Mouse (Mus musculus) hindbrain, embryonic 11.5 days (tissue): ENCODE data around the gene Pik3cd. TPM values are rescaled to one million over a fixed set of nuclear protein-coding genes. Genes with fewer than 3 reads are reported as not detected.

Experiments used
- ATAC-seq: fragments of 200-750 bp; cut with Nextera tagmentation; 2 replicates; pipeline ENCODE4 v1.8.0; 2017; ENCODE audit warnings: mild to moderate bottlenecking, moderate TSS enrichment, moderate library complexity; ENCODE audit not compliant: low FRiP score
- DNase-seq: peaks from one replicate; pipeline ENCODE4 v3.0.0-alpha.2; 2015; ENCODE audit warnings: low spot score
- H3K27ac ChIP-seq: fragments of 300-500 bp; sonication (generic); 2 replicates; pipeline ENCODE4 v1.5.1; 2014; ENCODE audit warnings: mild to moderate bottlenecking, low read depth, low read length
- H3K27me3 ChIP-seq: fragments of 300-500 bp; sonication (generic); 2 replicates; pipeline ENCODE4 v1.6.1; 2014; ENCODE audit warnings: mild to moderate bottlenecking, low read length, moderate library complexity, mixed read lengths; ENCODE audit not compliant: control insufficient read depth, insufficient read depth
- H3K36me3 ChIP-seq: fragments of 300-500 bp; sonication (generic); 2 replicates; pipeline ENCODE4 v1.6.1; 2014; ENCODE audit warnings: mild to moderate bottlenecking, low read length, moderate library complexity, mixed read lengths; ENCODE audit not compliant: control insufficient read depth, insufficient read depth
- H3K4me1 ChIP-seq: fragments of 300-500 bp; sonication (generic); replicated peaks from 2 replicates; pipeline ENCODE4 v1.6.1; 2014; ENCODE audit warnings: low read length, mixed read lengths; ENCODE audit not compliant: control insufficient read depth, insufficient read depth
- H3K4me2 ChIP-seq: fragments of 300-500 bp; sonication (generic); replicated peaks from 2 replicates; pipeline ENCODE4 v1.6.1; 2014; ENCODE audit warnings: mild to moderate bottlenecking, low read depth, low read length
- H3K4me3 ChIP-seq: fragments of 300-500 bp; sonication (generic); 2 replicates; pipeline ENCODE4 v1.5.1; 2014; ENCODE audit warnings: low read depth, low read length
- H3K9ac ChIP-seq: fragments of 300-500 bp; sonication (generic); 2 replicates; pipeline ENCODE4 v1.6.1; 2014; ENCODE audit warnings: low read depth, low read length
- H3K9me3 ChIP-seq: fragments of 300-500 bp; sonication (generic); 2 replicates; pipeline ENCODE4 v1.6.1; 2016; ENCODE audit warnings: low read length; ENCODE audit not compliant: control insufficient read depth
- WGBS: fragments of 180-500 bp; shearing (Covaris S2); extraction: QIAGEN DNeasy Blood & Tissue Kit; methylation state at CpG from one replicate; pipeline ENCODE4 v1.1.7; 2014; 5-methylcytosine and 5-hydroxymethylcytosine counted together
- polyA plus RNA-seq: library from polyadenylated mRNA; unstranded; fragments of >200 nt; fragmentation: Nextera tagmentation; extraction: Ambion mirVana; gene quantifications from 2 replicates; pipeline ENCODE4 v1.2.1, GENCODE M21; 2014

Gene Pik3cd
- polyA plus RNA-seq, 1 experiment from 2014 or later: 10.1 TPM

DNA sequence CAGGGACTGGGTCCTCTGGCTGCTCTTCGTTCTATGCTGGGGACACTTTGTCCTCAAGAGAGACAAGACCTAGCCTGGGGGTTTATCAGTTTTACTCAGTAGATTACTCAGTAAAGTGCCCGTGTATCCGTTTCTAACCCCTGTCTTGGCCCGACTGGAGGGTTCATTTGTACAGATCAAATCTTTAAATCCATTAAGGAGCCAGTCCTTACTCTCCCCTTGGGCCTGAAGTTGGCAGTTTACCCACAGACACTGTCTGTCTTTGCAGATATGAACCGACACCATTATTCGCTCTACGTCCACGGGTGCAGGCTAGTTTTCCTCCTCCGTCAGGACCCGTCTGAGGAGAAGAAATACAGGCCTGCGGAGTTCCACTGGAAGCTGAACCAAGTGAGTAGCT lies 67.4 kb downstream of the Pik3cd start:
- no peaks in the 10 kb centered on the region for H3K4me1 ChIP-seq
- 93% methylated on average over 11 of the region's 11 CpGs for WGBS
- H3K4me2 ChIP-seq: no peak overlapping the region
- no peak overlapping the region for H3K9ac ChIP-seq
- no peaks in the 10 kb centered on the region for H3K9me3 ChIP-seq
- no peak overlapping the region for H3K27ac ChIP-seq
- ATAC-seq (no peak), DNase-seq (no peak)
- no peaks in the 10 kb centered on the region for H3K27me3 ChIP-seq
- no peak overlapping the region for H3K4me3 ChIP-seq
- H3K36me3 ChIP-seq: peaks cover 12% of the 10 kb centered on the region; the same call in 1 of the 2 replicates

DNA sequence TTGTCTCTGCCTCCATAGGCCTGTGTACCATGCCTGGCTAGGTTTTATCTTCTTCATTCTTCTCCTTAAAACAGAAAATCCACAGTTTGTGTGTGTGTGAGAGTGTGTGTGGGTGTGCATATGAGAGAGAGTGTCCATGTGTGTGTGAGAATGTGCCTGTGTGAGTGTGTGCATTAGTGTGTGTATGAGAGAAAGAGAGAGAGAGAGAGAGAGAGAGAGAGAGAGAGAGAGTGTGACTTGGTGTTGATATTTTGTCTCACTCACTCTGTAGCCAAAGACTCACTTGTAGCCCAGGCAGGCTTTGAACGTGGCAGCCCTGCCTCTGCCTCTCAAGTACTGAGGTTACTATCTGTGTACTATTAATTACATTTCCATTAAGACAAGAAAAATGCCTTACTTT lies 68.2 kb downstream of the Pik3cd start:
- no peak for ATAC-seq

DNA sequence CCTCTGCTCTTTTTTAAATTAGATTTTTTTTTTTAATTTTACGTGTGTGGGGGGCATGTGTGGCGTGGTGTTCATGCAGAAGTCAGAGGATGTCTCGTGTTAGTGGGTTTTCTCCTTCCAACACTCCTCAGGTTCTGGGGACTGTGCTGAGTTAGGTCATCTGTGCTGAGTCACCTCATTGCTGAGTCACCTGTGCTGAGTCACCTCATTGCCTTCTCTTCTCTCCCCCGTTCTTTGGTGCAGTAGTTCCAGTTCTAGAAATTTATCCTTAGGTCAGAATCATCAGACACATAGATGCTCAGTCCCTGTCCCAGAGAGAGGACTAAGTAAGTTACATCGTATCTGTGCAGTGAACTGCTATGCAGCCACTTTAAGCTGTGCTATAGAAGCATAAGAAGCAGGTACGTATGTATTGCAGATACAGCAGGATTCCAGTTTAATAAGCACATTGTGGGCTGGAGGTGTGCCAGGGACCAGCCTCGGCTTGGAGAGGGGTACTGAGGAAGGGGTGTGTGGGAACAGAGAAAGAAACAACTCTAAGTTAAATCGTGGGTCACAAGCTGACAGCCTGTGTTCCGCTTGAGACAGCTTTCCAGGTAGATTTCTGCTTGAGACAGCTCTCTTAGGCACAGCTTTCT lies 69.6 kb downstream of the Pik3cd start:
- 90% methylated on average over 9 of the region's 9 CpGs for WGBS
- Histone ChIP-seq H3K4me2 (no peak overlapping the region), H3K4me1 (no peaks in the 10 kb centered on the region), H3K36me3 (peaks cover 15% of the 10 kb centered on the region; the same call in 1 of the 2 replicates), H3K27me3 (no peaks in the 10 kb centered on the region), H3K4me3 (no peak overlapping the region), H3K9ac (no peak overlapping the region), H3K9me3 (no peaks in the 10 kb centered on the region), H3K27ac (no peak overlapping the region)
- no peak for DNase-seq
- no peak for ATAC-seq

More for the DNA sequence above, 68.2 kb downstream of the Pik3cd start:
- Histone ChIP-seq H3K9ac (no peak overlapping the region), H3K27ac (no peak overlapping the region), H3K4me1 (no peaks in the 10 kb centered on the region), H3K27me3 (no peaks in the 10 kb centered on the region), H3K4me3 (no peak overlapping the region), H3K9me3 (no peaks in the 10 kb centered on the region), H3K4me2 (no peak overlapping the region), H3K36me3 (peaks cover 15% of the 10 kb centered on the region; the same call in 1 of the 2 replicates)
- DNase-seq: no peak
- WGBS: 92% methylated on average over 1 of the region's 1 CpGs

DNA sequence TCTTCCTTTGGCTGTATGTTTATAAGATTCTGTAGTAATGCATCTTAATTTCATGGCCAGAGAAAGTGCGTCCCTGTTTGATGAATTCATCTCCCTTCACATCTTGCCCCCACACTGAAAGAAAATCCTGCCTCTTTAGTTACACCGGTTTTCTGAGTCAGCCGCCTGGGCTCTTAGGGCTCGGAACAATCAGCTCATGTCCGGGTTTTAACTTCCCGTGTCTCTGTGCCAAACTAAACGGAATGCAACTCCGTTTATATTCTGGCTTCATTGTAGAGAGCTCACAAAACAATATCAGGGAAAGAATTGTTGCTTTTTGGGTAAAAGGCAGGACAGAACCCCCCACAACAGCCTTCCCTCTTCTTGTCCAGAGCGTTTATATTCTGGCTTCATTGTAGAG lies 73.6 kb downstream of the Pik3cd start:
- Histone ChIP-seq H3K27ac (no peak overlapping the region), H3K27me3 (no peaks in the 10 kb centered on the region), H3K4me2 (no peak overlapping the region), H3K36me3 (peaks cover 9% of the 10 kb centered on the region; the same call in 1 of the 2 replicates), H3K4me1 (no peaks in the 10 kb centered on the region), H3K4me3 (no peak overlapping the region), H3K9ac (no peak overlapping the region), H3K9me3 (no peaks in the 10 kb centered on the region)
- 87% methylated on average over 9 of the region's 9 CpGs for WGBS
- DNase-seq (no peak), ATAC-seq (no peak)

DNA sequence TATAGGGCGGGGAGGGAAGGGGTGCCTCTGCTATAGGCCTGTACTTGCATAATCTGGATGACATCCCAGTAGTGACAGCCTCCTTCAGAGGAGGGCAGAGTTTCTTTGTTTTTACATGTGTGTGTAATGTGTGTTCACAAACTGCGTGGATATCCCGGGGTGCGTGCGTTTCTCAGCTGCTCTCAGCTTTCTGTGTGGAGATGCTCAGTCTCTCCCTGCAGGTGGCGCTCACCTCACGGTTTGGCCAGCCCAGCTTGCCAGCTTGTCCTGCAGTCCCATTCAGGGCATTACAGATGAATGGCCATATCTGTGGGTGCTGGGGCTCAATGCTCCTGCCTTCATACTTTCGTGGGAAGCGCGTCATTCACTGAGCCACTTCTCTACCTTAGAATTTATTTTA lies 74.0 kb downstream of the Pik3cd start:
- Histone ChIP-seq H3K27me3 (no peaks in the 10 kb centered on the region), H3K27ac (no peak overlapping the region), H3K9ac (no peak overlapping the region), H3K9me3 (no peaks in the 10 kb centered on the region), H3K4me2 (no peak overlapping the region), H3K4me1 (no peaks in the 10 kb centered on the region), H3K36me3 (peaks cover 9% of the 10 kb centered on the region; the same call in 1 of the 2 replicates), H3K4me3 (no peak overlapping the region)
- WGBS: 73% methylated on average over 10 of the region's 10 CpGs
- DNase-seq: peak; percentile 67
- ATAC-seq: no peak

DNA sequence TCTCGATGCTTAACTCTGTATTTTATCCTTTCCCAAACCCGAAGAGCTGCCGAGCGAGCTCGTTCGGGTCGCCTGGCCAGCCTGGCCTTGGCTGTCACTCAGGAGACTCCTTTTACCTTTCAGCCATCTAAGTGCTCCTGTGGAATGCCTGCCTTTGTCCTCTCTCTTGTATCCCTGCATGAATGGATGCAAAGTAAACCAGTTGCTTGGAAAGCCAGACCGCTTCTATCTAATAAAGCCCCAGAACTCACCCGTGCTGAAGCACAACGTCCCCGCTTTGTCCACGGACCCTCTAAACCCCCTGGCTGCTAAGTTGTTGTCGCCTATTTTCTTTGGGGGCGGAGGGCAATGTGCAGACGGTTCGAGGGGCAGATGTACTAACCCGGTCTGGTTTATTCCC lies 75.6 kb downstream of the Pik3cd start:
- ATAC-seq (no peak), DNase-seq (no peak)
- Histone ChIP-seq H3K4me1 (no peaks in the 10 kb centered on the region), H3K4me3 (no peak overlapping the region), H3K4me2 (no peak overlapping the region), H3K27me3 (no peaks in the 10 kb centered on the region), H3K9me3 (no peaks in the 10 kb centered on the region), H3K36me3 (peaks cover 6% of the 10 kb centered on the region; the same call in 1 of the 2 replicates), H3K27ac (0 out of 2 replicates have a peak overlapping the region, but pooled peaks have one; percentile 24), H3K9ac (no peak overlapping the region)
- WGBS: 49% methylated on average over 17 of the region's 17 CpGs

DNA sequence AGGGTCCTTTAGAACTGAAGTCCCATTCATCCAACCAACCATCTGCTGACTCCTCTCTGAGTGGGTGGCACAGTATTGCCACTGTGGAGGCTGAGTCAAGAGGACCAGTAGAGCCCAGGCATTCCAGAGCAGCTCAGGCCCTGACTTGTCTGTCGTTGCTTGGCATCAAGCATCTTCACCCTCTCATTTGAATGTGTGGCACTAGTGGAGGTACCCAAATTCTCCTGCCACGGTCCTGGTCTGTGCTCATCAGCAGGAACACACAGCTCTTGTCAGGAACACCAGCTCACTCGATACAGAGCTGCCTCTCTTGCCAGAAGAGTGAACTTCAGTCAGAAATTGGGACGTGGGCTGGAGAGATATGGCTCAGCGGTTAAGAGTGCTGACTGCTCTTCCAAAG lies 78.7 kb downstream of the Pik3cd start:
- DNase-seq (no peak), ATAC-seq (no peak)
- Histone ChIP-seq H3K36me3 (no peaks in the 10 kb centered on the region), H3K27me3 (no peaks in the 10 kb centered on the region), H3K9ac (no peak overlapping the region), H3K4me3 (no peak overlapping the region), H3K9me3 (no peaks in the 10 kb centered on the region), H3K4me2 (no peak overlapping the region), H3K27ac (no peak overlapping the region), H3K4me1 (no peaks in the 10 kb centered on the region; the same call in 1 of the 2 replicates)
- 88% methylated on average over 5 of the region's 5 CpGs for WGBS

DNA sequence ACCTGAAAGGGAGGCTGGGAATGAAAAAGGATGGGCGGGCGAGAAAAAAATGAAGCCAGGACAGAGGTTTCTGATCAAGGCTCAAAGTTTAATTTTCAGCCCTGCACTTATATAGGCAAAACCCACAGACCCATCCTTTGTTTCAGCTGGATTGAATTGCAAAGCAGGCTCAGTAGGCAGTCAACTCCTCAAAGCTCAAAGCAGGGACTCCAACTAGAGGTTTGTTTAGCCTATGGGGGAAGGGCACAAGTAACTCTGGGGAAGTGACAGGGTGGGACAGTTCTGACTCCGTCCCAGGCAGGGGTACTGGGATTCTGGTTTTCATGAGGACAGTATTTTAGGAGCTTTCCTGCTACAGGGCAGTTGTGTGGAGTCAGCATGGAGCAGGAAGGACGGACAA lies 81.1 kb downstream of the Pik3cd start:
- Histone ChIP-seq H3K27me3 (no peaks in the 10 kb centered on the region), H3K4me1 (no peaks in the 10 kb centered on the region; the same call in 1 of the 2 replicates), H3K36me3 (no peaks in the 10 kb centered on the region), H3K4me3 (no peak overlapping the region), H3K4me2 (no peak overlapping the region), H3K9ac (0 out of 2 replicates have a peak overlapping the region, but pooled peaks have one; percentile 11), H3K9me3 (no peaks in the 10 kb centered on the region), H3K27ac (no peak overlapping the region)
- WGBS: 40% methylated on average over 4 of the region's 4 CpGs
- no peak for ATAC-seq
- DNase-seq: no peak

DNA sequence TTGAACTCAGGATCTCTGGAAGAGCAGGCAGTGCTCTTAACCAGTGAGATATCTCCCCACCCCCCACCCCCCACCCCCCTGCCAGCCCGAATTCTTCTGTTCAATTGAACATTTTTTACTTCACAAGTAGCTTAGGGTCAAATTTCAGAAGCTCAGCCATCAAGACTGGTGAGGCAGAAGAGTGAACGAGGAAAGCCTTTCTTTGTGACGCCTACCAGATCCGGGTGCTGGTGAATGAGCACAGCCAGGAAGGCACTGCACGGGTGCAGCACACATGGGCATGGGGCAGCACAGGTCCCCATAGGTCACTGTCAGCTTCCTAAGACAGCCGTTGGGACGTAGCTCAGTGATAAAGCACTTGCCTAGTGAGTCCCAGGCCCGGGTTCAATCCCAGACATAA lies 82.4 kb downstream of the Pik3cd start:
- Histone ChIP-seq H3K27ac (0 out of 2 replicates have a peak overlapping the region, but pooled peaks have one; percentile 21), H3K9ac (no peak overlapping the region), H3K4me3 (no peak overlapping the region), H3K4me1 (no peaks in the 10 kb centered on the region; the same call in 1 of the 2 replicates), H3K4me2 (no peak overlapping the region), H3K27me3 (no peaks in the 10 kb centered on the region), H3K36me3 (no peaks in the 10 kb centered on the region), H3K9me3 (no peaks in the 10 kb centered on the region)
- 24% methylated on average over 8 of the region's 8 CpGs for WGBS
- no peak for DNase-seq
- no peak for ATAC-seq
